Mouse (Mus musculus): ENCODE measurements around the gene Zbtb20.

- no peak for TF ChIP-seq EP300 (IDR thresholded peaks at IDR 0.05; ENCODE audit: insufficient read depth, low read depth, low read length)
- no peak for TF ChIP-seq POLR2A (IDR thresholded peaks at IDR 0.05; ENCODE audit: insufficient read depth, low read depth, low read length)
Measured at GRCm38 (mm10) chr16:43324009-43324408, 448.3 kb downstream of the Zbtb20 start.

Data from heart, adult 2 months (tissue).